ENCODE assay signal across 9 mouse cellular contexts in the genomic region with DNA sequence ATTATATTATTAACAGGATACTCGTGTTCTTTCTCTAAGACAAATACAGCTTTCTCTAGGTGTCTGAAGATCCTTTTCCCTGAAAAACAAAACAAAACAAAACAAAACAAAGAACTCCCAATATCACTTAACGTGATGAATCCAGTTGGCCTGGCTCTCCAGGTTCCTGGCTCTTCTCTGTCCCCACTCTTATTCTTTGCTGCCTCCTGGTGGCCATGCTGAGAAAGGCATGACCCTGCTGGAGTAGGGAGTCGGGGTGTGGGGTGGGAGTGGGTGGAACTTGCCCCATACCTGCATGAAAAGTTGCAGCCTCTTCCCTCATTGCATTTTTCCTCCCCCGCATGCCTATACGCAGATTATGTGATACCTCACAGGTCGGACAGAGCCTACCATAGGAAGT. TPM values are rescaled to one million over a fixed set of nuclear protein-coding genes. Genes with fewer than 3 reads are reported as not detected.
DNase-seq lines count a peak whose midpoint lies in the region; ATAC-seq and TF ChIP-seq lines count a peak whose summit lies in the region.
"Had no signal": no experiment of that assay in that cellular context is flagged by ENCODE, and none has a peak within 500 bp of the region (broad histone marks: within the 10 kb centered on the region; RNA-seq: fewer than 3 reads in every experiment).

No protein-coding gene starts in this region.

- in situ Hi-C loops in CH12.LX (cut with MboI; ENCODE audit: low pct_ligation_motif_present, low pct_unique_long_range_greater_than_20kb, low sequenced_read_pairs) = loop anchor here (5.0 kb wide), 1 partner anchor 49 kb away; no protein-coding TSS in a partner anchor

- H3K79me2 ChIP-seq in CH12.LX (replicated peaks; ENCODE audit: control insufficient read depth, extremely low read depth, insufficient read depth, poor library complexity, severe bottlenecking) = no peaks in the 10 kb centered on the region

- TF ChIP-seq POLR2A in CH12.LX (IDR thresholded peaks at IDR 0.05; ENCODE audit: low read depth, low read length) = no peak

- no peak overlapping the region for H3K4me2 ChIP-seq in CH12.LX (ENCODE audit: insufficient read depth, low read depth, poor library complexity, severe bottlenecking)
- H3K4me2 ChIP-seq in kidney, postnatal 0 days (ENCODE audit: low read length) = no peak overlapping the region
- H3K4me2 ChIP-seq in lung, embryonic 14.5 days = no peak overlapping the region

- TF ChIP-seq EP300 in CH12.LX (IDR thresholded peaks at IDR 0.05; ENCODE audit: low read length) = no peak

- peak; percentile 90 for TF ChIP-seq RAD21 in CH12.LX (IDR thresholded peaks at IDR 0.05; ENCODE audit: low read depth, low read length)

- dilution Hi-C loops in CH12.LX (cut with MboI; ENCODE audit: extremely low pct_ligation_motif_present, extremely low pct_unique_long_range_greater_than_20kb, low sequenced_read_pairs) = no loop called here

- 6% methylated on average over 6 of the region's 6 CpGs for WGBS in kidney, postnatal 0 days
- 4% methylated on average over 6 of the region's 6 CpGs for WGBS in lung, embryonic 14.5 days

- DNase-seq in CH12.LX (ENCODE audit: extremely low read depth) = peak; percentile 72
- peak; percentile 91 for DNase-seq in adrenal gland, postnatal 10 days
- peak; percentile 51 for DNase-seq in embryo, embryonic 11.5 days (ENCODE audit: low read depth, low spot score)
- peak; percentile 51 to 64 for DNase-seq in heart, adult 9 months (ENCODE audit: low spot score in 2 of 2)
- DNase-seq in kidney, postnatal 0 days (ENCODE audit: low spot score) = peak; percentile 85
- peak; percentile 86 for DNase-seq in lung, embryonic 14.5 days
- peak; percentile 57 for DNase-seq in retina, adult 2 months (ENCODE audit: low read depth, low spot score)
- DNase-seq in urinary bladder, adult 18-20 months (ENCODE audit: low spot score in 2 of 2) = peak; percentile 57 to 75

- H3K4me1 ChIP-seq in CH12.LX (ENCODE audit: control insufficient read depth in 1 of 2, insufficient read depth in 2 of 2) = peaks cover 4 to 18% of the 10 kb centered on the region in 2 experiments; a peak in 3 of 4 replicates
- no peaks in the 10 kb centered on the region for H3K4me1 ChIP-seq in kidney, postnatal 0 days (replicated peaks; ENCODE audit: insufficient read depth, low read length)
- H3K4me1 ChIP-seq in lung, embryonic 14.5 days (ENCODE audit: insufficient read depth) = no peaks in the 10 kb centered on the region

- peak; percentile 90 to 98 for TF ChIP-seq CTCF in CH12.LX (conservative IDR thresholded peaks at IDR 0.05 in 1 of 2, IDR thresholded peaks at IDR 0.05 in 1 of 2; ENCODE audit: low read depth in 2 of 2, low read length in 2 of 2)
- TF ChIP-seq CTCF in kidney, postnatal 0 days (IDR thresholded peaks at IDR 0.05; ENCODE audit: low read depth) = peak; percentile 97
- peak; percentile 92 for TF ChIP-seq CTCF in lung, embryonic 14.5 days (IDR thresholded peaks at IDR 0.05; ENCODE audit: low read depth)

- H3K9me3 ChIP-seq in CH12.LX (replicated peaks; ENCODE audit: low read length) = no peaks in the 10 kb centered on the region
- H3K9me3 ChIP-seq in kidney, postnatal 0 days (replicated peaks; ENCODE audit: low read length) = no peaks in the 10 kb centered on the region
- no peaks in the 10 kb centered on the region for H3K9me3 ChIP-seq in lung, embryonic 14.5 days (ENCODE audit: low read depth, low read length)

- no peak overlapping the region for H3K4me3 ChIP-seq in CH12.LX (replicated peaks in 1 of 3; ENCODE audit: low read depth in 2 of 3, low read length in 2 of 3, poor library complexity in 1 of 3)
- H3K4me3 ChIP-seq in kidney, postnatal 0 days (replicated peaks; ENCODE audit: low read depth, low read length) = no peak overlapping the region
- H3K4me3 ChIP-seq in lung, embryonic 14.5 days (ENCODE audit: low read depth, low read length) = no peak overlapping the region

- H3K27ac ChIP-seq in CH12.LX (ENCODE audit: insufficient read depth, low read depth) = no peak overlapping the region
- H3K27ac ChIP-seq in kidney, postnatal 0 days = no peak overlapping the region
- no peak overlapping the region for H3K27ac ChIP-seq in lung, embryonic 14.5 days (ENCODE audit: low read depth)

- peak; percentile 63; the same call in 1 of the 2 replicates for ATAC-seq in kidney, postnatal 0 days (replicated peaks; ENCODE audit: low FRiP score, low read depth)
- ATAC-seq in lung, embryonic 14.5 days (ENCODE audit: insufficient read depth) = peak; percentile 47; the same call in 1 of the 2 replicates

- H3K9ac ChIP-seq in CH12.LX (ENCODE audit: insufficient read depth, low read depth) = no peak overlapping the region
- H3K9ac ChIP-seq in kidney, postnatal 0 days (ENCODE audit: low read depth, low read length) = no peak overlapping the region
- H3K9ac ChIP-seq in lung, embryonic 14.5 days = no peak overlapping the region

- H3K36me3 ChIP-seq in CH12.LX (replicated peaks in 1 of 2; ENCODE audit: control insufficient read depth in 1 of 2, insufficient read depth in 1 of 2, low read length in 1 of 2) = no peaks in the 10 kb centered on the region
- no peaks in the 10 kb centered on the region for H3K36me3 ChIP-seq in kidney, postnatal 0 days (ENCODE audit: insufficient read depth, low read length)
- no peaks in the 10 kb centered on the region for H3K36me3 ChIP-seq in lung, embryonic 14.5 days (ENCODE audit: insufficient read depth)

- H3K27me3 ChIP-seq in CH12.LX (replicated peaks) = no peaks in the 10 kb centered on the region
- H3K27me3 ChIP-seq in kidney, postnatal 0 days (ENCODE audit: insufficient read depth, low read length) = no peaks in the 10 kb centered on the region
- H3K27me3 ChIP-seq in lung, embryonic 14.5 days (ENCODE audit: insufficient read depth, low read length) = no peaks in the 10 kb centered on the region

TF ChIP-seq in CH12.LX, 34 proteins besides CTCF, POLR2A, EP300 and RAD21:
- no peak for TF ChIP-seq ZNF384 (IDR thresholded peaks at IDR 0.05; ENCODE audit: low read depth, low read length)
- peak; percentile 87 for TF ChIP-seq SMC3 (IDR thresholded peaks at IDR 0.05; ENCODE audit: low read depth, low read length)
- peak; percentile 21; the same call in 1 of the 2 replicates for TF ChIP-seq ZC3H11A (IDR thresholded peaks at IDR 0.05; ENCODE audit: low read depth, low read length)

RNA-seq across cellular contexts. Expression of gene Gm29776, which starts 2.7 kb away (rescaled TPM):
- total RNA-seq in CH12.LX (2012; rRNA removed) = not detected in 2 replicates
- not detected in 2 replicates for total RNA-seq in CH12.LX (2014; rRNA removed)
- not detected in 2 replicates for polyA plus RNA-seq in CH12.LX (2012; ENCODE audit: insufficient read length, low read depth)
- not detected for total RNA-seq in adrenal gland, postnatal 10 days (2021)
- polyA plus RNA-seq in kidney, postnatal 0 days (2015; fragmentation: Nextera tagmentation; extraction: Ambion mirVana) = 0.07 TPM in 1 of 2 replicates, not detected in the other
- polyA plus RNA-seq in lung, embryonic 14.5 days (2014; fragmentation: Nextera tagmentation; extraction: Ambion mirVana) = 0.12 and 0.15 TPM in 2 replicates

RNA-seq across cellular contexts. Expression of gene Cebpe, which starts 10.7 kb away (rescaled TPM):
- 0.34 TPM in 1 of 2 replicates, not detected in the other for total RNA-seq in CH12.LX (2012; rRNA removed)
- total RNA-seq in CH12.LX (2014; rRNA removed) = not detected in 2 replicates
- 0.46 TPM in 1 of 2 replicates, not detected in the other for polyA plus RNA-seq in CH12.LX (2012; ENCODE audit: insufficient read length, low read depth)
- under 1 TPM; 0.57 to 0.70 TPM for total RNA-seq in adrenal gland, postnatal 10 days (2021)
- not detected in 2 replicates for polyA plus RNA-seq in kidney, postnatal 0 days (2015; fragmentation: Nextera tagmentation; extraction: Ambion mirVana)
- polyA plus RNA-seq in lung, embryonic 14.5 days (2014; fragmentation: Nextera tagmentation; extraction: Ambion mirVana) = not detected in 2 replicates
- total RNA-seq: layer of hippocampus, adult 8-10 months had no signal

RNA-seq across cellular contexts. Expression of gene Acin1, which starts 14.6 kb away (rescaled TPM):
- total RNA-seq in CH12.LX (2012; rRNA removed) (118 and 148 TPM in 2 replicates), CH12.LX (2014; rRNA removed) (74.0 and 85.6 TPM in 2 replicates)
- polyA plus RNA-seq in CH12.LX (2012; ENCODE audit: insufficient read length, low read depth) = 324 and 364 TPM in 2 replicates
- 100 to 1,000 TPM; 132 to 167 TPM for total RNA-seq in adrenal gland, postnatal 10 days (2021)
- 86.7 and 90.1 TPM in 2 replicates for polyA plus RNA-seq in kidney, postnatal 0 days (2015; fragmentation: Nextera tagmentation; extraction: Ambion mirVana)
- polyA plus RNA-seq in lung, embryonic 14.5 days (2014; fragmentation: Nextera tagmentation; extraction: Ambion mirVana) = 120 and 122 TPM in 2 replicates

RNA-seq across cellular contexts. Expression of gene 1700123O20Rik, which starts 15.3 kb away (rescaled TPM):
- 33.1 and 37.4 TPM in 2 replicates for total RNA-seq in CH12.LX (2012; rRNA removed)
- total RNA-seq in CH12.LX (2014; rRNA removed) = 56.0 and 59.1 TPM in 2 replicates
- 60.7 and 63.3 TPM in 2 replicates for polyA plus RNA-seq in CH12.LX (2012; ENCODE audit: insufficient read length, low read depth)
- 10 to 100 TPM; 35.5 to 36.6 TPM for total RNA-seq in adrenal gland, postnatal 10 days (2021)
- polyA plus RNA-seq in kidney, postnatal 0 days (2015; fragmentation: Nextera tagmentation; extraction: Ambion mirVana) = 102 TPM in 2 replicates
- polyA plus RNA-seq in lung, embryonic 14.5 days (2014; fragmentation: Nextera tagmentation; extraction: Ambion mirVana) = 77.4 and 83.2 TPM in 2 replicates
